Mouse (Mus musculus) adrenal gland, adult 18-20 months (tissue): ENCODE measurements around the gene Spon1. TPM values are rescaled to one million over a fixed set of nuclear protein-coding genes. Genes with fewer than 3 reads are reported as not detected.

Source experiments
- DNase-seq, 2 experiments: peaks; one replicate each; pipeline ENCODE4 v3.0.0; 2021 to 2022; ENCODE audit warnings: low spot score in 2 of 2
- total RNA-seq, 2 experiments: library from RNA; stranded (reverse); gene quantifications; 1 replicate in 1 of 2; 2 replicates in 1 of 2; pipeline ENCODE4 v1.2.3; 2021

Spon1 gene
- total RNA-seq, 2 experiments from 2014 or later: 9.6 to 12.6 TPM

- no peak for DNase-seq
Observed at GRCm38 (mm10) chr7:114043929-114044549, 278.2 kb downstream of the Spon1 start.

DNA sequence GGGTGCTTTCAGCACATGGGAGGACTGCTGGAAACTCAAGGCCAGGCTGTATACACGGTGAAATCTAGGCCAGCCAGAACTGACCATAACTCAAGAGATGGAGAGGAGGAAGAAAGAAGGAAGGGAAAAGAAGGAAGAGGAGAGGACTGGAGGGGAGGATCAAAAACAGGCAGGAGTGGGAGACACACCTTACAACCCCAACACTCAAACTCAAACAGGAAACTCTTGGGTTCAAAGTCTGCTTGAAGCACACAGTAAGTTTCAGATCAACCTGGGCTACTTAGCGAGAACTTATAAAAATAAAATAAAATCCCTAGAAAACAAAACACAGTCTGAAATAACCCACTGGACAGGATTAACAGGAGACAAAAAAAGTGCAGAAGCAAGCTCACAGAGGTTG is 280.0 kb downstream of the Spon1 start:
- DNase-seq: no peak

- DNase-seq: no peak
Observed at GRCm38 (mm10) chr7:114053720-114054119, 287.9 kb downstream of the Spon1 start.

GRCm38 (mm10) chr7:114058166-114058565 is 292.4 kb downstream of the Spon1 start:
- no peak for DNase-seq

- DNase-seq: no peak
Observed at GRCm38 (mm10) chr7:114058927-114059441, 293.2 kb downstream of the Spon1 start.

GRCm38 (mm10) chr7:114060445-114060844 is 294.6 kb downstream of the Spon1 start:
- no peak for DNase-seq

DNA sequence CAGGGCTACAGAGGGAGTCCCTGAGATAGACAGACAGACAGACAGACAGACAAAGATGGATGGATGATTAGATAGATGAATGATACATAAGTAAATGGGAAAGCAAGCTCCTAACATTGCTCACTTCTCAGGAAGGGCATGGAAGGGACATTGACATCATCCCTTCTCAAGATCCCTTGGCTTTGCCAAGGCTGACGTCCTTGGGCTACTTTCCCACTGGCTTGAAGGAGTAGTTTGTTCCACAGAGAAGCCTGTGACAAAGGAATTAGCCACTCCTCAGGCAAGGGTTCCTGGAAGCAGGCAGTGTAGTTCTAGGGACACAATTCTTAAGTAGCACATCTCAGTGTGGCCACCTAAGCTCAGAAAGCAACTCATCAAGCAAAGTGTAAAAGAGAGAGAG is 296.7 kb downstream of the Spon1 start:
- DNase-seq: no peak

DNA sequence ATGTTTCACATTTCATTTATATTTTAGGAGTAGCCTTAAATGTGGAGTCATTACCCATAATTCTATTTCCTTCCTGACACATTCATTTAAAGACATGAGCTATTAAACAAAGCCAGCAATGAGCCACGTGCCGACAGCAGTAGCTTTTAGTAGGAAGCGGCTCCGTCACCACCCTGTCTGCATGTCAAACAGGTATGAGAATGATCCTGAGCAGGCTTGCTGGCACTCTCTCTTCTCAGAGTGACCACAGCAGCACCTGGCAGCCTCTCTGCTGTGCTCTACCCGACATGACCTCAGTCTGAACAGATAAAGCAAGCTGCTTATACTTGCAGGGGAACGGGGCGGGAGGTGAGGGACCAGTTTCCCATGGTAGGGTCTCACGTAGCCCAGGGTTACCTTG is 297.7 kb downstream of the Spon1 start:
- no peak for DNase-seq

GRCm38 (mm10) chr7:114063966-114064365 is 298.2 kb downstream of the Spon1 start:
- no peak for DNase-seq

GRCm38 (mm10) chr7:114065407-114066185 is 299.8 kb downstream of the Spon1 start:
- DNase-seq: no peak

- peak; percentile 82 to 83 for DNase-seq
Observed at GRCm38 (mm10) chr7:114066529-114067178, 300.9 kb downstream of the Spon1 start.

DNA sequence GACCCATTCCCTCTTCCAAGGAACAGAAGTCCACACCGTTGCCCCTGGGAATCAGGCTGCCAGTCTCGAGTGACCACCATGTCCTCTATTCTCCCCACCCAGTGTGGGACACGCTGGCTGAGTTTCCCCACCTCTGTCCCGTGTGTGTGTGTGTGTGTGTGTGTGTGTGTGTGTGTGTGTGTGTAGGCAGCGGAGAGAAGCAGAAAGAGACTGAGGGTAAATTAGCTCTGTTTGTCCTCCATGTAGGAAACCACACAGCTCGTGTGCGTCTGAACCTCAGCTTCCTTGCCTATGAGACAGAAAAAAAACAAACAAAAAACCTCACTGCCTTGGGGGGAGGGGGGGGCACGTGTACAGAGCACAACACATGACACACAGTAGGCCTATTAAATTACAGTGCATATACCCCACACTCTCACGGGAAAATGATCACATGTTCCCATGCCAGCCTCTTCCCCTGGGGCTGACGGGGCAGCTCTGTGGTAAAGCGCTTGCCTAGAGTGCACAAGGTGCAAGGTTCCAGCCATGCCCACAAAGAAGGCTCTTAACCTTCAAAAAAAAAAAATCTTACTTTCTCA is 303.2 kb downstream of the Spon1 start:
- DNase-seq: no peak

- DNase-seq: no peak
Observed at GRCm38 (mm10) chr7:114069726-114070457, 304.1 kb downstream of the Spon1 start.

DNA sequence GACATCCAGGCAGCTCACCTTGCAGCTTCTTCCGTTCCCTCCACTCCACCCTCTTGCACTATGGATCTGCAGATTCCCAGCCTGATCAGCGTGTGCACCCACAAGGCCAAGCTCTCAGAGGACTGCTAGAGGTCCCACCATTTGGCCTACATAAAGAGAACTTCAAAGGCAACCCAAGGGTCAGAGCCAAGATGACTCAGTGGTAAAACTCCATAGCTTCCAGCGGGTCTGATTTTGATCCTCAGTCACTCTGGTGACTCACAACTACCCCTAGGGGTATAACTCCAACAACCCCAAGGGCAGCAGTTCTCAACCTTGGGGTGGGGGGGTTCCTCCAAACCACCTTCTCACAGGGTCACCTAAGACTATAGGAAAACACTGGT is 304.7 kb downstream of the Spon1 start:
- peak in 1 of 2 experiments; percentile 17 for DNase-seq

DNA sequence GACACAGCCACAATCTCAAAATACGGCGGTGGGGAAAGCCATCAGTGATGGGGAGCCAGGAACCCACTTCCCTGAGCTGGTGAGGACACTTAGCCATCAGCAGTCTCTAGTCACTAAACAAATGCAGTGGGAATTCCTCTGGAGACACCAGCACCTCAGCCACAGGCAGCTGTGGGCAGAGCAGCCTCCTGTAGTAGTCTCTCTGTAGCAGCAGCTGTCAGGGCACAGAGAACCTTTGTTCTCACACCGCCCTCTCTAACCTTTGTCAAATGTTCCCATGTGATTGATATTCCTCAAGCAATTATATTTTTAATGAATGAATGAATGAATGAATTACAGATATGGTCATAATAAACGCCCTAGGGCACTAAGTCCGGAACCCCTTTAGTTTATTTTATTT is 305.6 kb downstream of the Spon1 start:
- DNase-seq: no peak

DNA sequence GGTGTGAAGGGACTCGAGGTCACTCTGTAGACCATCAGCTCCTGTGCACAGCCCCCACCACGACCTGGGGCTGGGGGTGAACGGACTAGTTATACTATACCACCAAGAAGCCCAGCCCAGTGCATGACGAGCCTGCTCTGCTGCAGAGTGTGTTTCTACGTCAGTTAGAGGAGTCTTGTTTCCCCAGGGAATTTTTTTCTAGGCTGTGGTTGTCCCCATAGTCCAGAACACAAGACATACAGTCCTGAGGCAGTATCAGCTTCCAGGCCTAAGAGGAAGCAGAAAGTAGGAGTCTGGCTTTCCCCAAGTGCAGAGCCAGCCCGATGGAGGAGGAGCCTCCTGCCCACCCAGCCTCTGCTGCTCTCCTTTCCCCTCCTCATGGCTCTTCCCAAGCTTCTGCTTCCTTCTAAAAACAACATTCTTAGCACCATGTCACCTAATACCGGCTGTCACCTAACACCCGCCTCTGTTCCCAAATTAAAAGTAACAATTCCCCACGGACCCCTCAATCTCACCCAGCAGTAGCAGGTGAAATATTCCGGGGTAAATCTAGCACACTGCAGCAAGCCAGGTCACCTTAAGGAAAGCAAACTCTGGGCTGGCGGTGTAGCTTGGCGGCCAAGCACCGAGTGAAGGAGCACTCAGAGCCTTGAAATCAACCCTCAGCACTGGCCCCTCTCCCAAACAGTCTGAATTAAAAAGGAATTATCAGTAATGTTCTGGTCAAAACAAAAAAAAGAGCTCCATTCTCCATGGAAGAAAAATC is 306.2 kb downstream of the Spon1 start:
- DNase-seq: no peak

GRCm38 (mm10) chr7:114074133-114074532 is 308.3 kb downstream of the Spon1 start:
- DNase-seq: no peak

DNA sequence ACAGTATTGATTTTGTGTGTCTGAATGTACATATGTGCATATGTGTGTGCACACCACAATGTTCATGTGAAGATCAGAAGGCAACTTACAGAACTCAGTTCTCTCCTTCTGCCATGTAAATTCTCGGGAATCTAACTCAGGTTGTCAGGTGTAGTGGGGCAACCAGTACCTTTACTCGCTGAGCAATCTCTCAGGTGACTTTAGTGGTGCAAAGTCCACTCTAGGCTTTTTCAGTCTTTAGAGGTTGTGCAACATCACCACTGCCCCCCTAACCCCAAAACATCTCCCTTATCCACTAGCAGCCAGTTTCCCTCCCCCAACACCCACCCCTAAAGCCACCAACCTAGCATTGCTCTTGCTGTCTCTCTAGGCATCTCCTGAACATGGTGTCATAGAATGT is 308.8 kb downstream of the Spon1 start:
- DNase-seq: no peak

DNA sequence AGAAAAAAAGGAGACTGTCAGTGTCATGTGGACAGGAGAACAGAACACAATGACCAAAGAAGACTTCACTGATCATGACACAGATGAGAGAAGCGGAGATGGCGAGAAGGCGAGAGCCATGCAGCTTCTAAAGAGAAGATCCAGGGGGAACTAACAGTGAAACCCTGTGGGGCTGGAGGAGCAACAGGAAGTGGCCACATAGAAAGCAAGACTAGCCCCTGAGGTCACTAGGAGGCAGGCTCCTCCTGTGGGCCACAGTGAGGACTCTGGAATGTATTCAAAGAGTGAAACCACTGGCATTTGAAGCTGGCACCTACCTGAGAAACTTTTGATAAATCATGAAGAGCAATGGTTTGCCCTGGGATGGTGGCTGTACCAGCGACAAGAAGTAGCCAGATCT is 313.5 kb downstream of the Spon1 start:
- DNase-seq: no peak

DNA sequence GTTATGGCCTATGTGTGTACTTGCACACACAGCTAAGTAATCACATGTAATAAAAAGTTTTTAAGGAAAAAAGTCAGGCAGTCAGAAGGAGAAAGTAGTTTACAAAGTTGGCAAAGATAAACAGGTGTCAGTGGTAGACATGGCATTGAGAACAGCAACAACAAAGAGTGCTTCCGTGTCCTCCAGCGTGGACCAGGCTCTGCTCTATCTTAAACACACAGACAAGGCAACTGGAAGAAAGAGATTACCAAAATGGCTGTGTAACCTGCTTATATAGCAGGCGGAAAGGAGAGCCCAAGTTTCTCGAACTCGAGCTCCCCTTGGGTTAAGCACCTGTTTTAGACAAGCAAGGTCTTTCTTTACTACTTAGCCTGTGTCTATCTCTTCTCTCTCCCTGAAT is 314.5 kb downstream of the Spon1 start:
- DNase-seq: no peak
